Mouse (Mus musculus) heart, adult 2 months (tissue): ENCODE results near the gene Phospho1.

Source experiments
- CTCF ChIP-seq: fragments of 200-600 bp; IDR thresholded peaks from 2 replicates; pipeline ENCODE4 v1.8.1; 2022; ENCODE audit warnings: antibody characterized with exemption, mild to moderate bottlenecking, moderate library complexity
- POLR2A ChIP-seq: fragments of 200-500 bp; IDR thresholded peaks from 2 replicates; pipeline ENCODE4 v1.6.1; 2011; ENCODE audit warnings: mild to moderate bottlenecking, low read depth, low read length, control low read depth; ENCODE audit not compliant: insufficient read depth

- TF ChIP-seq POLR2A (no peak), CTCF (no peak)
Observed at GRCm38 (mm10) chr11:95860071-95860490, 35.8 kb downstream of the Phospho1 start.
